Mouse (Mus musculus): ENCODE data around the gene Ssbp4.

DNA sequence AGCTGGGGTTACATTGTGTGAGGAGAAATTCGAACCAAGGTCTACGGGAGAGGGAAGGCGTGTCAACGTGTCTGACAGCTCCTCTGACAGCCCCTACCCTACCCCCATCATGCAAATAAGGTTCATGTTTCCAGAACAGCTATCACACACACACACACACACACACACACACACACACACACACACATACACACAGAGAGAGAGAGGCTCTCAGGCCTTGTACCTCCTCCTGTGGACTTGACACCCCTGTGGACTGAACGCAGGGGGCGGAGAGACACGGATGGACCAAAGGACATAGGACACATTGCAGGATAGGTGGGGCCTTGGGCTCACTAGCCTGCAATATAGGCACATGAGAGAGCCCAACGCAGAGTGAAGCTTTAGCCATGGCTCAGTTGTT lies 28.2 kb upstream of the Ssbp4 start:
- TF ChIP-seq EP300 (IDR thresholded peaks at IDR 0.05; ENCODE audit: low read depth) = no peak
- TF ChIP-seq CTCF (IDR thresholded peaks at IDR 0.05; ENCODE audit: low read depth) = no peak
